Mouse (Mus musculus) lung, postnatal 4 days (tissue): ENCODE measurements around the gene Tldc2.

ENCODE experiments used
- DNase-seq, 2 experiments: peaks; one replicate each; pipeline ENCODE4 v3.0.0; 2021

Tldc2 gene

GRCm38 (mm10) chr2:157129601-157130164 lies 42.8 kb downstream of the Tldc2 start:
- no peak for DNase-seq

- DNase-seq, result no peak
Measured at GRCm38 (mm10) chr2:157130813-157131514, 44.1 kb downstream of the Tldc2 start.

- DNase-seq, result no peak
Measured at GRCm38 (mm10) chr2:157132086-157132485, 45.2 kb downstream of the Tldc2 start.

- DNase-seq, result no peak
Measured at GRCm38 (mm10) chr2:157132686-157133540, 46.1 kb downstream of the Tldc2 start.

GRCm38 (mm10) chr2:157133769-157134478 lies 47.1 kb downstream of the Tldc2 start:
- DNase-seq, result no peak

- DNase-seq, result peak in 1 of 2 experiments; percentile 59
Measured at GRCm38 (mm10) chr2:157134479-157134931, 47.6 kb downstream of the Tldc2 start.

GRCm38 (mm10) chr2:157135014-157135413 lies 48.2 kb downstream of the Tldc2 start, which contains the start of gene Samhd1:
Gene Samhd1, minus strand, starts transcription at chr2:157135265.
- peak; percentile 97 to 98 for DNase-seq

- DNase-seq, result no peak
Measured at GRCm38 (mm10) chr2:157135529-157136120, 48.8 kb downstream of the Tldc2 start.

GRCm38 (mm10) chr2:157136176-157136575 lies 49.3 kb downstream of the Tldc2 start:
- DNase-seq, result no peak

- peak in 1 of 2 experiments; percentile 46 for DNase-seq
Measured at GRCm38 (mm10) chr2:157136646-157137045, 49.8 kb downstream of the Tldc2 start.

- DNase-seq, result no peak
Measured at GRCm38 (mm10) chr2:157137959-157138731, 51.3 kb downstream of the Tldc2 start.

- DNase-seq, result no peak
Measured at GRCm38 (mm10) chr2:157138808-157139207, 52.0 kb downstream of the Tldc2 start.

- DNase-seq, result no peak
Measured at GRCm38 (mm10) chr2:157139251-157139802, 52.5 kb downstream of the Tldc2 start.

- no peak for DNase-seq
Measured at GRCm38 (mm10) chr2:157141962-157142361, 55.1 kb downstream of the Tldc2 start.

GRCm38 (mm10) chr2:157144132-157144531 lies 57.3 kb downstream of the Tldc2 start:
- no peak for DNase-seq

- DNase-seq, result peak in 1 of 2 experiments; percentile 25
Measured at GRCm38 (mm10) chr2:157145173-157145572, 58.3 kb downstream of the Tldc2 start.
